Mouse (Mus musculus): ENCODE data around the gene Tmem158.

- TF ChIP-seq EP300 (IDR thresholded peaks at IDR 0.05; ENCODE audit: low read depth) (no peak), CTCF (IDR thresholded peaks at IDR 0.05; ENCODE audit: low read depth) (no peak)
These were observed 24.9 kb downstream of the Tmem158 start for GRCm38 (mm10) chr9:123235621-123236020.

Data from liver, embryonic 14.5 days (tissue).